Mouse (Mus musculus): ENCODE results near the gene Ephb6. TPM values are rescaled to one million over a fixed set of nuclear protein-coding genes. Genes with fewer than 3 reads are reported as not detected.
A peak's percentile ranks its signal among the peaks of the same experiment; 100 is the strongest.

Gene Ephb6
- polyA plus RNA-seq, 1 experiment from 2014 or later, result 13.8 TPM

- Histone ChIP-seq H3K27me3 (replicated peaks; ENCODE audit: control insufficient read depth, insufficient read depth, low read length) (no peaks in the 10 kb centered on the region), H3K9ac (ENCODE audit: low read depth, low read length) (no peak overlapping the region), H3K36me3 (ENCODE audit: control insufficient read depth, insufficient read depth, low read length) (no peaks in the 10 kb centered on the region), H3K4me1 (ENCODE audit: control insufficient read depth, insufficient read depth, low read length) (no peaks in the 10 kb centered on the region), H3K4me2 (ENCODE audit: low read depth, low read length) (no peak overlapping the region), H3K4me3 (ENCODE audit: low read depth, low read length) (no peak overlapping the region), H3K9me3 (ENCODE audit: control insufficient read depth, low read length) (no peaks in the 10 kb centered on the region), H3K27ac (replicated peaks; ENCODE audit: low read depth, low read length) (no peak overlapping the region)
- DNase-seq (ENCODE audit: low spot score) (no peak), ATAC-seq (ENCODE audit: low read depth) (no peak)
Observed at GRCm38 (mm10) chr6:41646672-41647071, 41.4 kb downstream of the Ephb6 start.

- H3K36me3 ChIP-seq (ENCODE audit: control insufficient read depth, insufficient read depth, low read length), result no peaks in the 10 kb centered on the region
- H3K4me1 ChIP-seq (ENCODE audit: control insufficient read depth, insufficient read depth, low read length), result no peaks in the 10 kb centered on the region
- no peak overlapping the region for H3K27ac ChIP-seq (replicated peaks; ENCODE audit: low read depth, low read length)
- no peak overlapping the region for H3K4me2 ChIP-seq (ENCODE audit: low read depth, low read length)
- no peak for ATAC-seq (ENCODE audit: low read depth)
- no peak overlapping the region for H3K9ac ChIP-seq (ENCODE audit: low read depth, low read length)
- no peaks in the 10 kb centered on the region for H3K27me3 ChIP-seq (replicated peaks; ENCODE audit: control insufficient read depth, insufficient read depth, low read length)
- 94% methylated on average over 5 of the region's 5 CpGs for WGBS
- no peaks in the 10 kb centered on the region for H3K9me3 ChIP-seq (ENCODE audit: control insufficient read depth, low read length)
- H3K4me3 ChIP-seq (ENCODE audit: low read depth, low read length), result no peak overlapping the region
- DNase-seq (ENCODE audit: low spot score), result no peak
Observed at GRCm38 (mm10) chr6:41653173-41653572, 47.9 kb downstream of the Ephb6 start.

- no peak overlapping the region for H3K4me2 ChIP-seq (ENCODE audit: low read depth, low read length)
- 86% methylated on average over 8 of the region's 8 CpGs for WGBS
Observed at GRCm38 (mm10) chr6:41654648-41655047, 49.4 kb downstream of the Ephb6 start.

GRCm38 (mm10) chr6:41658487-41658886 lies 53.2 kb downstream of the Ephb6 start:
- Histone ChIP-seq H3K4me1 (ENCODE audit: control insufficient read depth, insufficient read depth, low read length) (no peaks in the 10 kb centered on the region), H3K4me3 (ENCODE audit: low read depth, low read length) (no peak overlapping the region), H3K27me3 (replicated peaks; ENCODE audit: control insufficient read depth, insufficient read depth, low read length) (no peaks in the 10 kb centered on the region), H3K9me3 (ENCODE audit: control insufficient read depth, low read length) (no peaks in the 10 kb centered on the region), H3K4me2 (ENCODE audit: low read depth, low read length) (no peak overlapping the region), H3K36me3 (ENCODE audit: control insufficient read depth, insufficient read depth, low read length) (no peaks in the 10 kb centered on the region), H3K9ac (ENCODE audit: low read depth, low read length) (no peak overlapping the region), H3K27ac (replicated peaks; ENCODE audit: low read depth, low read length) (no peak overlapping the region)
- DNase-seq (ENCODE audit: low spot score) (no peak), ATAC-seq (ENCODE audit: low read depth) (no peak)
- WGBS, result 65% methylated on average over 1 of the region's 1 CpGs

More at GRCm38 (mm10) chr6:41654648-41655047, 49.4 kb downstream of the Ephb6 start:
- DNase-seq (ENCODE audit: low spot score), result no peak
- H3K4me3 ChIP-seq (ENCODE audit: low read depth, low read length), result no peak overlapping the region
- H3K4me1 ChIP-seq (ENCODE audit: control insufficient read depth, insufficient read depth, low read length), result no peaks in the 10 kb centered on the region
- H3K9me3 ChIP-seq (ENCODE audit: control insufficient read depth, low read length), result no peaks in the 10 kb centered on the region
- ATAC-seq (ENCODE audit: low read depth), result no peak
- H3K27me3 ChIP-seq (replicated peaks; ENCODE audit: control insufficient read depth, insufficient read depth, low read length), result no peaks in the 10 kb centered on the region
- H3K9ac ChIP-seq (ENCODE audit: low read depth, low read length), result no peak overlapping the region
- H3K27ac ChIP-seq (replicated peaks; ENCODE audit: low read depth, low read length), result no peak overlapping the region
- H3K36me3 ChIP-seq (ENCODE audit: control insufficient read depth, insufficient read depth, low read length), result no peaks in the 10 kb centered on the region

- Histone ChIP-seq H3K9ac (ENCODE audit: low read depth, low read length) (no peak overlapping the region), H3K4me3 (ENCODE audit: low read depth, low read length) (no peak overlapping the region), H3K4me2 (ENCODE audit: low read depth, low read length) (no peak overlapping the region), H3K9me3 (ENCODE audit: control insufficient read depth, low read length) (no peaks in the 10 kb centered on the region), H3K36me3 (ENCODE audit: control insufficient read depth, insufficient read depth, low read length) (no peaks in the 10 kb centered on the region), H3K27me3 (replicated peaks; ENCODE audit: control insufficient read depth, insufficient read depth, low read length) (no peaks in the 10 kb centered on the region), H3K4me1 (ENCODE audit: control insufficient read depth, insufficient read depth, low read length) (no peaks in the 10 kb centered on the region), H3K27ac (replicated peaks; ENCODE audit: low read depth, low read length) (no peak overlapping the region)
- WGBS, result 38% methylated on average over 2 of the region's 2 CpGs
- peak; percentile 23 for DNase-seq (ENCODE audit: low spot score)
- ATAC-seq (ENCODE audit: low read depth), result no peak
Observed at GRCm38 (mm10) chr6:41662320-41662719, 57.0 kb downstream of the Ephb6 start.

Other genes starting within 250 kb of the Ephb6 start
- not detected in 2 replicates for gene Prss3, start 227.8 kb upstream of the Ephb6 start, polyA plus RNA-seq (2014; fragmentation: Nextera tagmentation; extraction: Ambion mirVana)
- gene Gm5771, start 213.1 kb upstream of the Ephb6 start, polyA plus RNA-seq (2014; fragmentation: Nextera tagmentation; extraction: Ambion mirVana), result not detected in 2 replicates
- not detected in 2 replicates for gene Gm10334, start 159.3 kb upstream of the Ephb6 start, polyA plus RNA-seq (2014; fragmentation: Nextera tagmentation; extraction: Ambion mirVana)
- gene Prss1, start 146.6 kb upstream of the Ephb6 start, polyA plus RNA-seq (2014; fragmentation: Nextera tagmentation; extraction: Ambion mirVana), result not detected in 2 replicates
- not detected in 2 replicates for gene Prss2, start 83.7 kb upstream of the Ephb6 start, polyA plus RNA-seq (2014; fragmentation: Nextera tagmentation; extraction: Ambion mirVana)
- 0.67 and 0.69 TPM in 2 replicates for gene Trpv6, start 30.9 kb downstream of the Ephb6 start, polyA plus RNA-seq (2014; fragmentation: Nextera tagmentation; extraction: Ambion mirVana)
- not detected in 2 replicates for gene Trpv5, start 75.3 kb downstream of the Ephb6 start, polyA plus RNA-seq (2014; fragmentation: Nextera tagmentation; extraction: Ambion mirVana)
- not detected in 2 replicates for gene Llcfc1, start 78.9 kb downstream of the Ephb6 start, polyA plus RNA-seq (2014; fragmentation: Nextera tagmentation; extraction: Ambion mirVana)
- gene Kel, start 98.9 kb downstream of the Ephb6 start, polyA plus RNA-seq (2014; fragmentation: Nextera tagmentation; extraction: Ambion mirVana), result 0.85 and 2.5 TPM in 2 replicates
- 0.06 TPM in 1 of 2 replicates, not detected in the other for gene Olfr459, start 169.7 kb downstream of the Ephb6 start, polyA plus RNA-seq (2014; fragmentation: Nextera tagmentation; extraction: Ambion mirVana)
- gene Pip, start 242.1 kb downstream of the Ephb6 start, polyA plus RNA-seq (2014; fragmentation: Nextera tagmentation; extraction: Ambion mirVana), result not detected in 2 replicates
- gene Sval2, start 247.5 kb downstream of the Ephb6 start, polyA plus RNA-seq (2014; fragmentation: Nextera tagmentation; extraction: Ambion mirVana), result not detected in 2 replicates